Mouse (Mus musculus) left cerebral cortex, postnatal 10 days (tissue): Measurements from ENCODE around the gene Il17rc. TPM values are rescaled to one million over a fixed set of nuclear protein-coding genes. Genes with fewer than 3 reads are reported as not detected.

Source experiments
- DNase-seq, 2 experiments: peaks; one replicate each; pipeline ENCODE4 v3.0.0; 2021 to 2022; ENCODE audit warnings: low spot score in 2 of 2, mixed read lengths in 1 of 2; ENCODE audit errors: extremely low spot score in 1 of 2
- intact Hi-C: fragments of 180-260 bp; cut with DNase I; formaldehyde crosslinking; loops from one replicate; pipeline ENCODE4 v1.15.1; 2025
- total RNA-seq, 2 experiments: library from RNA; stranded (reverse); gene quantifications; 2 replicates each; pipeline ENCODE4 v1.2.3; 2021

The Il17rc gene
- 1 to 10 TPM; 2.5 to 3.2 TPM for total RNA-seq

GRCm38 (mm10) chr6:113471297-113471936 lies at the start of gene Il17rc:
Il17rc (plus strand) TSS chr6:113471427.
- intact Hi-C loops, result loop anchor here (5.0 kb wide), 1 partner anchor 34 kb away; the partner anchor contains the start of gene Cidec
- peak in 1 of 2 experiments; percentile 61 for DNase-seq

GRCm38 (mm10) chr6:113423000-113423399 lies 48.2 kb upstream of the Il17rc start:
- DNase-seq, result no peak
- intact Hi-C loops, result no loop called here

- intact Hi-C loops, result no loop called here
- DNase-seq, result no peak
These were observed 47.0 kb upstream of the Il17rc start for GRCm38 (mm10) chr6:113424187-113424586.

GRCm38 (mm10) chr6:113426696-113427095 lies 44.5 kb upstream of the Il17rc start:
- DNase-seq, result no peak
- intact Hi-C loops, result no loop called here

GRCm38 (mm10) chr6:113427397-113427796 lies 43.8 kb upstream of the Il17rc start:
- intact Hi-C loops, result no loop called here

GRCm38 (mm10) chr6:113428006-113428405 lies 43.2 kb upstream of the Il17rc start:
- no peak for DNase-seq
- intact Hi-C loops, result no loop called here

More at GRCm38 (mm10) chr6:113427397-113427796, 43.8 kb upstream of the Il17rc start:
- DNase-seq, result no peak

GRCm38 (mm10) chr6:113429965-113430364 lies 41.3 kb upstream of the Il17rc start:
- no peak for DNase-seq
- intact Hi-C loops, result no loop called here

GRCm38 (mm10) chr6:113430846-113431245 lies 40.4 kb upstream of the Il17rc start:
- no peak for DNase-seq
- intact Hi-C loops, result no loop called here

GRCm38 (mm10) chr6:113431801-113432200 lies 39.4 kb upstream of the Il17rc start:
- intact Hi-C loops, result no loop called here
- DNase-seq, result no peak

GRCm38 (mm10) chr6:113433661-113434060 lies 37.6 kb upstream of the Il17rc start:
- no peak for DNase-seq
- intact Hi-C loops, result no loop called here

GRCm38 (mm10) chr6:113434691-113435090 lies 36.5 kb upstream of the Il17rc start:
- intact Hi-C loops, result loop anchor here (5.0 kb wide), 1 partner anchor 38 kb away; the partner anchor contains the start of gene Il17rc

GRCm38 (mm10) chr6:113435664-113436205 lies 35.5 kb upstream of the Il17rc start, which contains the start of gene Cidec:
Cidec (minus strand) TSS chr6:113435760.
- no peak for DNase-seq
- intact Hi-C loops, result loop anchor here (5.0 kb wide), 1 partner anchor 37 kb away; the partner anchor contains the start of gene Il17rc

More at GRCm38 (mm10) chr6:113434691-113435090, 36.5 kb upstream of the Il17rc start:
- DNase-seq, result no peak

GRCm38 (mm10) chr6:113437135-113437534 lies 34.1 kb upstream of the Il17rc start:
- DNase-seq, result no peak
- intact Hi-C loops, result loop anchor here (5.0 kb wide), 1 partner anchor 35 kb away; the partner anchor contains the start of gene Il17rc

GRCm38 (mm10) chr6:113438721-113439430 lies 32.4 kb upstream of the Il17rc start:
- intact Hi-C loops, result loop anchor here (5.0 kb wide), 1 partner anchor 33 kb away; the partner anchor contains the start of gene Il17rc
- no peak for DNase-seq

GRCm38 (mm10) chr6:113440686-113441085 lies 30.5 kb upstream of the Il17rc start:
- intact Hi-C loops, result no loop called here
- DNase-seq, result no peak

GRCm38 (mm10) chr6:113441147-113441680 lies 30.0 kb upstream of the Il17rc start:
- intact Hi-C loops, result no loop called here
- DNase-seq, result peak; percentile 50 to 72

GRCm38 (mm10) chr6:113442087-113442441 lies 29.2 kb upstream of the Il17rc start:
- intact Hi-C loops, result no loop called here
- no peak for DNase-seq

- DNase-seq, result peak; percentile 87 to 91
- intact Hi-C loops, result no loop called here
These were observed 28.7 kb upstream of the Il17rc start, which contains the start of gene Jagn1 for GRCm38 (mm10) chr6:113442442-113443090. Jagn1 (plus strand) TSS chr6:113442569.

- no peak for DNase-seq
- intact Hi-C loops, result no loop called here
These were observed 28.1 kb upstream of the Il17rc start for GRCm38 (mm10) chr6:113443091-113443490.
